Mouse (Mus musculus) left cerebral cortex, adult 2 months (tissue): ENCODE measurements at regions not wholly inside any gene's neighbourhood (a gene's known extent, or its start where the extent isn't known, plus 50 kb on each side); places are given as distances from the start of the nearest gene placed in this dataset.

ENCODE experiments used
- DNase-seq, 2 experiments: peaks; one replicate each; pipeline ENCODE4 v3.0.0; 2021 to 2022; ENCODE audit warnings: low spot score in 2 of 2, mixed read lengths in 1 of 2; ENCODE audit errors: extremely low spot score in 1 of 2
- H3K27ac ChIP-seq: fragments of 200-600 bp; 2 replicates; pipeline ENCODE4 v1.8.1; 2022
- H3K4me3 ChIP-seq: fragments of 200-600 bp; 2 replicates; pipeline ENCODE4 v1.8.1; 2022
- CTCF ChIP-seq: fragments of 200-600 bp; IDR thresholded peaks from 2 replicates; pipeline ENCODE4 v1.8.1; 2022; ENCODE audit warnings: antibody characterized with exemption, mild to moderate bottlenecking, moderate library complexity
- intact Hi-C: fragments of 180-260 bp; cut with DNase I; formaldehyde crosslinking; loops from one replicate; pipeline ENCODE4 v1.15.1; 2025

DNA sequence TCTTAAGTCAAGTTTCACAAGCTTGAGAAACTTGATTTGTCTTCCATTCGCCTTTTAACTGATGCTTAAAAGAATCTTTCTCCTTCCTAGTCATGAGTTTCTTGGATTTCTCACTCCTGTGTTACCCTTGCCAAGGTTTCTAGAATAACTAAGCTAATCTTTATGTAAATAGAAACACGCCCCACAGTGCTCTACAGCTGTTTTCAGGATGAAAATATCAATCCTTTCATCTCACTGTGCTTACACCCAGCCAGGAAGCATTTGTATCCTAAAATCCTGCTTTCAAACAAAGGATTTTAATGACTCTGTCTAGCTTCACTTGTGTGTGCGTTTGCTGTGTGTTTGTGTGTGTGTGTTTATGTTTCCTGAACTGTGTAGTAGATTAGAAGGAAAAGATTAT, 119.5 kb upstream of the Hcn1 start:
- TF ChIP-seq CTCF = no peak
- Histone ChIP-seq H3K4me3 (no peak overlapping the region), H3K27ac (no peak overlapping the region)
- no peak for DNase-seq
- intact Hi-C loops = no loop called here

DNA sequence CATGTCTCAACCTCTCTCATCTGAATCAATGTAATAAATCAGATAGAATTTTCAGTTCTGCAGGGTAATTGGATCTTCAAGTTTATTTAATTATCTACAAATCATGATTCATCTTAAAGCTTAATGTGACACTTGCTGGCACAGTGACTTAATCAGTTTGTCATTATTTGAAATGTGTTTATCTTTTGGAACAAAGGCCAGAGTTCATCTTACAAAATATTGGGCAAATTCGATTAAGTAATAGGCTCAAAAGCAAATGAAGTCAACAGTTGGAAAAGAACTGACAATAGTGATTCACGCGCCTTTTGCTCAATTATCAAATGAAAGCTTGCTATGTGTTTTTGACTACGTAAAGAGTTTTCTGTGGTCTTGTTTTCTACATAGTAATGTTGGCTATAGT, 93.4 kb upstream of the Hcn1 start:
- intact Hi-C loops = no loop called here
- no peak overlapping the region for H3K27ac ChIP-seq
- no peak for TF ChIP-seq CTCF
- H3K4me3 ChIP-seq = no peak overlapping the region
- DNase-seq = no peak

DNA sequence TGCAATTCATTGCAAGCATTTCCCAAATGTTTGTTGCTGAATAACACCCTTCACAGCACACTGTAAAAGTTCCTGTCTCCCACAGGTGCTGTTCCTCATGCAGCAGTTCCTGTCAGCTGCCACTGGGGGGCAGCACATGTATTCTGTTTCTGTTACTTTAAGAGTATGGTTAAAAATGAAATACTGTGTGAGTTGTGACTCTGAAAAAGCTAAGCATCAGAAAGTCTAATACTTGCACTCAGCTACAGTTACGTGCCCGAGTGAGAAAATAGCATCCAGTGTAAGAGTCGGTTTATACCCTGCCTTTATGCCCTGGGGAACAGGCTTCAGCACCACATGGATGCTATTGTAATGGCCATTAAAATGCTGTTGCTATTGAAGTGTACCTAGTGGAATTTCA, 52.0 kb upstream of the Hcn1 start:
- Histone ChIP-seq H3K4me3 (no peak overlapping the region), H3K27ac (no peak overlapping the region)
- peak; percentile 59 to 66 for DNase-seq
- intact Hi-C loops = loop anchor here (2.0 to 10.0 kb wide), 3 partner anchors 215 to 801 kb away; no protein-coding TSS in a partner anchor
- peak; percentile 94 for TF ChIP-seq CTCF
